In the genomic region with DNA sequence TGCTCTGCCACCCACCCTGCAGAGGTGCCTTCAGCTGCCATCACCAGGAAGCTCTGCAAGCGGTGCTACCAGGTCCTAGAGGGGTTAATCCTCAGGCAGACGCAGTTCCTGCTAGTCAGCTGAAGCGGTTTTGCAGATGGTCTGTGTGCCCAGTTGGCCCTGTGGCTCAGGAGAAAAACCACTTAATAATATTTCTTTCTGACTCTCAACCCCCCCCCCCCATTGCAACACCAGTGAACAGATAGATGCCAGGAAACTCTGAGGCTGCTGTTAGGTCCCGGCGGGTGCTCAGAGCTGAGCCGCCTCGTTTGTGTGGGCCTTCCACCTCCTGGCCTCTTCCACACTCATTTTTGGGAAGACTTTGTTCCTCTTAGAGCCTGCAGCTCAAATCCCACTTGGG, we compare ENCODE assay signal across 22 mouse cellular contexts.
DNase-seq lines count a peak whose midpoint lies in the region; ATAC-seq and TF ChIP-seq lines count a peak whose summit lies in the region.
"Had no signal": no experiment of that assay in that cellular context is flagged by ENCODE, and none has a peak within 500 bp of the region (broad histone marks: within the 10 kb centered on the region; RNA-seq: fewer than 3 reads in every experiment).

No protein-coding gene starts in this region.

- H3K4me1 ChIP-seq in embryonic facial prominence, embryonic 10.5 days = peaks cover 39% of the 10 kb centered on the region
- H3K4me1 ChIP-seq in limb, embryonic 13.5 days = peaks cover 46% of the 10 kb centered on the region
- H3K4me1 ChIP-seq: intestine, embryonic 15.5 days; liver, embryonic 15.5 days had no signal

- intact Hi-C loops in gastrocnemius, adult 2 months (cut with DNase I) = loop anchor here (5.0 kb wide), 2 partner anchors 43 to 82 kb away; no protein-coding TSS in a partner anchor
- intact Hi-C loops in gastrocnemius, postnatal 36 days (cut with DNase I) = no loop called here

- no peak overlapping the region for H3K9ac ChIP-seq in limb, embryonic 13.5 days
- H3K9ac ChIP-seq: forebrain, postnatal 0 days; intestine, embryonic 15.5 days; liver, embryonic 15.5 days had no signal

- no peak for TF ChIP-seq CTCF in gastrocnemius, adult 2 months (IDR thresholded peaks at IDR 0.05)

- 81% methylated on average over 7 of the region's 7 CpGs for WGBS in embryonic facial prominence, embryonic 10.5 days
- WGBS in limb, embryonic 13.5 days = 45% methylated on average over 7 of the region's 7 CpGs

- no peak overlapping the region for H3K4me2 ChIP-seq in limb, embryonic 13.5 days (replicated peaks)
- H3K4me2 ChIP-seq: hindbrain, embryonic 13.5 days; intestine, embryonic 15.5 days; liver, embryonic 15.5 days had no signal

- ATAC-seq in limb, embryonic 13.5 days (ENCODE audit: low FRiP score, low read depth) = no peak
- ATAC-seq: forebrain, postnatal 0 days; intestine, embryonic 15.5 days had no signal

- H3K36me3 ChIP-seq in embryonic facial prominence, embryonic 10.5 days (replicated peaks) = no peaks in the 10 kb centered on the region
- no peaks in the 10 kb centered on the region for H3K36me3 ChIP-seq in limb, embryonic 13.5 days
- H3K36me3 ChIP-seq: hindbrain, embryonic 13.5 days; intestine, embryonic 15.5 days; liver, embryonic 15.5 days had no signal

- peak overlapping the region; percentile 64 for H3K27ac ChIP-seq in gastrocnemius, adult 2 months
- H3K27ac ChIP-seq in embryonic facial prominence, embryonic 10.5 days (replicated peaks) = peak overlapping the region; percentile 20; the same call in 1 of the 2 replicates
- peak overlapping the region; percentile 53; the same call in 1 of the 2 replicates for H3K27ac ChIP-seq in limb, embryonic 13.5 days
- H3K27ac ChIP-seq: hindbrain, embryonic 13.5 days; intestine, embryonic 15.5 days; left cerebral cortex, adult 2 months; liver, embryonic 15.5 days had no signal

- DNase-seq in gastrocnemius, adult 2 months = peak; percentile 55
- no peak for DNase-seq in gastrocnemius, postnatal 36 days
- peak; percentile 24 for DNase-seq in 416B (ENCODE audit: low read depth)
- no peak for DNase-seq in embryonic facial prominence, embryonic 10.5 days (ENCODE audit: low spot score)
- DNase-seq in right cerebral cortex, postnatal 4 days = no peak
- DNase-seq in layer of hippocampus, postnatal 14 days (ENCODE audit: low spot score in 2 of 2) = no peak
- DNase-seq: B cell, adult 2 months; cerebellum, adult 18-20 months; cerebellum, postnatal 25 days; forebrain, postnatal 0 days; heart, postnatal 10 days; kidney, adult 9 months; kidney, postnatal 25 days; midbrain, embryonic 14.5 days; right cerebral cortex, postnatal 14 days; thymus, adult 2 months had no signal

- H3K9me3 ChIP-seq in embryonic facial prominence, embryonic 10.5 days = no peaks in the 10 kb centered on the region
- H3K9me3 ChIP-seq in limb, embryonic 13.5 days = no peaks in the 10 kb centered on the region
- H3K9me3 ChIP-seq: hindbrain, embryonic 13.5 days; intestine, embryonic 15.5 days; liver, embryonic 15.5 days; megakaryocyte, embryonic 14.5 days had no signal

- H3K4me3 ChIP-seq in gastrocnemius, adult 2 months = no peak overlapping the region
- no peak overlapping the region for H3K4me3 ChIP-seq in embryonic facial prominence, embryonic 10.5 days
- no peak overlapping the region for H3K4me3 ChIP-seq in limb, embryonic 13.5 days
- H3K4me3 ChIP-seq: hindbrain, embryonic 13.5 days; intestine, embryonic 15.5 days; left cerebral cortex, adult 2 months; liver, embryonic 15.5 days; megakaryocyte, embryonic 14.5 days had no signal

- H3K27me3 ChIP-seq in embryonic facial prominence, embryonic 10.5 days (replicated peaks; ENCODE audit: low read depth, poor library complexity, severe bottlenecking) = no peaks in the 10 kb centered on the region
- H3K27me3 ChIP-seq in limb, embryonic 13.5 days = no peaks in the 10 kb centered on the region
- H3K27me3 ChIP-seq: intestine, embryonic 15.5 days had no signal

Comparison
In these comparisons a context has a peak if more than half of its experiments do, and no peak if none do; other contexts are left out.
1. DNase-seq: peak in gastrocnemius, adult 2 months (single experiment) and 416B (single experiment); none in gastrocnemius, postnatal 36 days (0 of 2), embryonic facial prominence, embryonic 10.5 days (single experiment), right cerebral cortex, postnatal 4 days (single experiment) and layer of hippocampus, postnatal 14 days (0 of 2).
2. Peak in every context shown above with its lines, with median percentiles within 50 percentile points of each other: H3K27ac ChIP-seq.